Mouse (Mus musculus) bone marrow macrophage, adult 2 months (primary cell): ENCODE results near the gene Tbc1d10b. TPM values are rescaled to one million over a fixed set of nuclear protein-coding genes. Genes with fewer than 3 reads are reported as not detected.
A peak's percentile ranks its signal among the peaks of the same experiment; 100 is the strongest.

ENCODE experiments used
- H3K27ac ChIP-seq: 2 replicates; pipeline ENCODE4 v1.5.1; 2012; ENCODE audit warnings: low read depth, low read length; ENCODE audit not compliant: insufficient read depth
- H3K4me1 ChIP-seq: 2 replicates; pipeline ENCODE4 v1.6.1; 2012; ENCODE audit warnings: low read length; ENCODE audit not compliant: control insufficient read depth, insufficient read depth
- H3K4me3 ChIP-seq: 2 replicates; pipeline ENCODE4 v1.5.1; 2012; ENCODE audit warnings: mild to moderate bottlenecking, low read length, moderate library complexity; ENCODE audit not compliant: insufficient read depth
- CTCF ChIP-seq: IDR thresholded peaks from 2 replicates; pipeline ENCODE4 v1.5.1; 2012; ENCODE audit warnings: low read depth, mild to moderate bottlenecking, low read length, moderate library complexity
- POLR2A ChIP-seq: IDR thresholded peaks from 2 replicates; pipeline ENCODE4 v1.6.1; 2012; ENCODE audit warnings: mild to moderate bottlenecking, low read depth, low read length, borderline replicate concordance
- polyA plus RNA-seq: library from polyadenylated mRNA; stranded (reverse); fragments of >200 nt; gene quantifications from 2 replicates; pipeline ENCODE4 v1.2.4, GENCODE M21; 2012; ENCODE audit not compliant: missing spikeins, insufficient read depth, insufficient read length

Gene Tbc1d10b
- polyA plus RNA-seq, 1 experiment = 71.7 TPM

DNA sequence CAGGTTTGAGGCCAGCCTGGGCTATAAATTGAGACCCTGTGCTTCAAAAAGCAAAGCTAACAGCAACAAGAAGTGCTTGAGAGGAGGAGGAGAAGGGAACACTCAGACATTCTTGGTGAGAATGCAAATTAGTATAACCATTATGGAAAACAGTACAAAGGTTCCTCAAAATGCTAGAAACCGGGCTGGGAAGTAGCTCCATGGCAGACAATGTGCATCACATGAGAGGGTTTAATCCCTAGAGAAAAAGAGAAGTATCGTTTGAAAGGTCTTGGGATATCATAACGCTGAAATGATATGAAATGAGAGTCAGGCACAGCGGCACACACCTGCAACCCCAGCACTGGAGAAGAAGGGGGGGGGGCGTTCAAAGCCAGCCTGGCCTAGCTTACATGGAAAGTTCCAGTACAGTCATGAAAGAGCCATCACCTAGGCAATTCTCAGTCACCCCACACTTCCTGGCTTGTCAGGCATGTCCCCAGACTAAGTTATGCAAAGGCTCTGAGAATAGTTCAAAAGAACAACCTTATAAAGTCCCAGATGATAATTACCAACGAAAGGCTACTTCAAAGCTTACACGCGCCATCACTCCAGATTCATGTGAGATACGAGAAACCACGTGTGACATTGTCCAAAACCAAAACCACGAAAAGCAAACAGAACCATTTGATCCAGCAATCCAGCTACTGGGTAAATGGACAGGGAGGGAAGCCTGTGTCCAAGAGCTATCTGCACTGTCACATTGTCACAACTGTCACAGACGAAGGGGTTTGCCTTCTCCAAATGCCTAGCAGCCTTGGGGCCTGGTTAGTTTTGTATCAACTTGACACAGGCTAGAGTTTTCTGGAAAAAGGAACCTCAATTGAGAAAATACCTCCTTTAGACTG lies 42.4 kb downstream of the Tbc1d10b start:
- no peak for TF ChIP-seq CTCF
- TF ChIP-seq POLR2A = no peak
- H3K4me1 ChIP-seq = peaks cover 42% of the 10 kb centered on the region
- H3K4me3 ChIP-seq = no peak overlapping the region
- H3K27ac ChIP-seq = peak overlapping the region; percentile 67

DNA sequence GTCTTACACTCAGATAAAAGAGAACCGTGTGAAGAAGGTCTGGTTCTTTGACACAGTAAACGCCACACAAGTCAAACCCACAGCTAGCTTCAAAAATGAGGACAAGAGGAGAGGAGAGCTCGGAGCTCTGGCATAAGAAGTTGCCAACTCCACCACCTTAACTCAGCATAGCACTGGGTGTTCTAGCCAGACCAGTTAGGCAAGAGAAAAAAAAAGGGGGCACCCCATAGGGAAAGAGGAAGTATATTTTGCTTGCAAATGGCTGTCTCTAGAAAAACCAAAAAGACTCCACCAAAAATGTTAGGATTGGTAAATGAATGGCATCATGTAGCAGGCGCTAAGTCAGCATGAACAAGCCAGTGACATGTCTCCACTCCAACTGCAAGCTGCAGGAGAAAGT lies 44.3 kb downstream of the Tbc1d10b start:
- TF ChIP-seq CTCF = no peak
- no peak for TF ChIP-seq POLR2A
- Histone ChIP-seq H3K27ac (peak overlapping the region; percentile 33), H3K4me1 (peaks cover 42% of the 10 kb centered on the region), H3K4me3 (no peak overlapping the region)

GRCm38 (mm10) chr7:127162546-127162945 lies 45.7 kb downstream of the Tbc1d10b start:
- H3K27ac ChIP-seq = no peak overlapping the region
- peaks cover 38% of the 10 kb centered on the region for H3K4me1 ChIP-seq
- TF ChIP-seq CTCF (no peak), POLR2A (no peak)
- H3K4me3 ChIP-seq = no peak overlapping the region

- Histone ChIP-seq H3K4me3 (no peak overlapping the region), H3K27ac (no peak overlapping the region), H3K4me1 (peaks cover 10% of the 10 kb centered on the region)
- TF ChIP-seq CTCF = no peak
- TF ChIP-seq POLR2A = no peak
Measured at GRCm38 (mm10) chr7:127157548-127157947, 50.7 kb downstream of the Tbc1d10b start.

GRCm38 (mm10) chr7:127153477-127153876 lies 54.8 kb downstream of the Tbc1d10b start:
- TF ChIP-seq CTCF = no peak
- H3K27ac ChIP-seq = no peak overlapping the region
- no peak overlapping the region for H3K4me3 ChIP-seq
- peaks cover 7% of the 10 kb centered on the region for H3K4me1 ChIP-seq

DNA sequence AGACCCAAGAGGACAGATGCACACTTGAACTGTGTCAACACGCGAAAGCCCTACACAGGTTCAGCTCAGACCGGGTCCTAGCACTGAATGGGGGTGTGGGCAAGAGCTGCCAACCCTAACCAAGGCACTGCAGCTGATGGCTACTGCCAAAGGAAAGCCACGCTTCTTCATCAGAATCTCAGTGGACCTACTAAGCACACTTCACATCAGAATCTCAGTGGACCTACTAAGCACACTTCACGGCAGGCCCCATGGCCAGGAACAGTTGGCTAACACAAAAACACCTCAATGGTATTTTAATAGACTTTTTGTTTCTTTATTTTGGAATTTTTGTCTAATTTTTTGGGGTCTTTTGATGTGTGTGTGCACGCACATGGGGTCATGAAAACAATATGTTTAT lies 55.8 kb downstream of the Tbc1d10b start:
- Histone ChIP-seq H3K4me1 (peaks cover 13% of the 10 kb centered on the region), H3K27ac (no peak overlapping the region), H3K4me3 (no peak overlapping the region)
- no peak for TF ChIP-seq CTCF
- TF ChIP-seq POLR2A = no peak

DNA sequence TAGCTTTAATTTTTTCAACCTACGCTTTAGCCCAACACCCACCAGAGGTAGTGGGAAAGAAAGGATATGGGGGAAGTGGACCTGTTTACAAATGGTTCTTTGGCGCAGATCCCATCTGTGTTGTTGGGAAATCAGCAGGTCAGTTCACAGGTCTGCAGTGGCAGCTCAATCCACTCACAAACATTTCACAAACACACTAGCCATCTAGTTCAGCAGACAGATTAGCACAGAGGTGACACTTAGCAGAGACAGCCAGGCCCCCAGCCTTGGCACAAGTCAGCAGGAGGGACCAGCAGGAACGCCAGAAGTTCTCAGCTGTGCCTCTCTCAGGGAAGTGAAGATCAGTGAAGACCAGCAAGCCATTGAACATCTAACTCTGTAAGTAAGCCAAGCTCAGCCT lies 60.4 kb downstream of the Tbc1d10b start:
- TF ChIP-seq POLR2A = no peak
- no peak for TF ChIP-seq CTCF
- no peak overlapping the region for H3K27ac ChIP-seq
- H3K4me1 ChIP-seq = peaks cover 33% of the 10 kb centered on the region
- H3K4me3 ChIP-seq = no peak overlapping the region

Other genes starting within 250 kb of the Tbc1d10b start
- gene Cdipt, start 232.6 kb downstream of the Tbc1d10b start, polyA plus RNA-seq = 112 and 118 TPM in 2 replicates
- 7.3 and 7.4 TPM in 2 replicates for gene Cdiptos, start 232.4 kb downstream of the Tbc1d10b start, polyA plus RNA-seq
- 95.9 and 96.2 TPM in 2 replicates for gene Mvp, start 193.8 kb downstream of the Tbc1d10b start, polyA plus RNA-seq
- 9.2 and 17.6 TPM in 2 replicates for gene Pagr1b, start 192.0 kb downstream of the Tbc1d10b start, polyA plus RNA-seq
- gene Pagr1a, start 191.1 kb downstream of the Tbc1d10b start, polyA plus RNA-seq = 20.3 and 22.2 TPM in 2 replicates
- gene Gm42742, start 187.4 kb downstream of the Tbc1d10b start, polyA plus RNA-seq = 31.3 and 44.3 TPM in 2 replicates
- gene Prrt2, start 187.3 kb downstream of the Tbc1d10b start, polyA plus RNA-seq = 2.8 TPM in 1 of 2 replicates, not detected in the other
- 161 and 164 TPM in 2 replicates for gene Maz, start 181.4 kb downstream of the Tbc1d10b start, polyA plus RNA-seq
- gene Kif22, start 166.0 kb downstream of the Tbc1d10b start, polyA plus RNA-seq = 40.8 and 48.5 TPM in 2 replicates
- not detected in 2 replicates for gene Zg16, start 121.1 kb downstream of the Tbc1d10b start, polyA plus RNA-seq
- 41.2 and 41.4 TPM in 2 replicates for gene AI467606, start 117.1 kb downstream of the Tbc1d10b start, polyA plus RNA-seq
- 0.71 TPM in 1 of 2 replicates, not detected in the other for gene Qprt, start 86.2 kb downstream of the Tbc1d10b start, polyA plus RNA-seq
- 34.5 and 36.3 TPM in 2 replicates for gene Spn, start 70.6 kb downstream of the Tbc1d10b start, polyA plus RNA-seq
- gene Cd2bp2, start 12.4 kb downstream of the Tbc1d10b start, polyA plus RNA-seq = 58.0 and 58.5 TPM in 2 replicates
- gene Mylpf, start 422 bp upstream of the Tbc1d10b start, polyA plus RNA-seq = 3.9 and 6.9 TPM in 2 replicates
- 6.5 and 6.8 TPM in 2 replicates for gene Zfp553, start 24.6 kb upstream of the Tbc1d10b start, polyA plus RNA-seq
- 2.9 and 5.8 TPM in 2 replicates for gene Sept1, start 24.7 kb upstream of the Tbc1d10b start, polyA plus RNA-seq
- gene Zfp771, start 35.8 kb upstream of the Tbc1d10b start, polyA plus RNA-seq = 10.9 and 12.4 TPM in 2 replicates
- gene Dctpp1, start 52.2 kb upstream of the Tbc1d10b start, polyA plus RNA-seq = 25.6 and 27.3 TPM in 2 replicates
- gene Sephs2, start 65.6 kb upstream of the Tbc1d10b start, polyA plus RNA-seq = 72.2 and 77.0 TPM in 2 replicates
- gene Itgal, start 87.8 kb upstream of the Tbc1d10b start, polyA plus RNA-seq = 42.3 and 49.7 TPM in 2 replicates
- 14.9 and 16.2 TPM in 2 replicates for gene Zfp768, start 137.1 kb upstream of the Tbc1d10b start, polyA plus RNA-seq
- gene Zfp747, start 167.6 kb upstream of the Tbc1d10b start, polyA plus RNA-seq = 6.3 and 6.8 TPM in 2 replicates
- gene 9130019O22Rik, start 178.7 kb upstream of the Tbc1d10b start, polyA plus RNA-seq = 2.8 and 2.9 TPM in 2 replicates
- gene E430018J23Rik, start 185.2 kb upstream of the Tbc1d10b start, polyA plus RNA-seq = 3.4 and 3.9 TPM in 2 replicates
- 6.1 and 8.5 TPM in 2 replicates for gene Zfp764, start 198.4 kb upstream of the Tbc1d10b start, polyA plus RNA-seq
- 17.7 and 20.0 TPM in 2 replicates for gene Zfp688, start 213.6 kb upstream of the Tbc1d10b start, polyA plus RNA-seq
- 1.4 and 1.7 TPM in 2 replicates for gene Zfp689, start 240.7 kb upstream of the Tbc1d10b start, polyA plus RNA-seq